Mouse (Mus musculus): ENCODE measurements around the gene Stard10.

- TF ChIP-seq POLR2A (IDR thresholded peaks at IDR 0.05; ENCODE audit: borderline replicate concordance, extremely low read depth, low read depth, low read length) = no peak
- TF ChIP-seq CTCF (IDR thresholded peaks at IDR 0.05; ENCODE audit: insufficient read depth, low read length) = no peak
Measured at GRCm38 (mm10) chr7:101301361-101301880, 15.5 kb upstream of the Stard10 start.

Data from lung, adult 2 months (tissue).